Mouse (Mus musculus) CH12.LX (cell line): ENCODE measurements around the gene Slc25a33. TPM values are rescaled to one million over a fixed set of nuclear protein-coding genes. Genes with fewer than 3 reads are reported as not detected.

Experiments
- DNase-seq: peaks from one replicate; pipeline ENCODE4 v3.0.0-alpha.2; 2013; ENCODE audit errors: extremely low read depth
- H3K27ac ChIP-seq: 2 replicates; pipeline ENCODE4 v1.5.1; 2012; ENCODE audit warnings: low read depth, mild to moderate bottlenecking, control low read depth, moderate library complexity; ENCODE audit not compliant: insufficient read depth
- H3K27me3 ChIP-seq: replicated peaks from 2 replicates; pipeline ENCODE3; 2012; ENCODE audit warnings: inconsistent platforms
- H3K36me3 ChIP-seq, 2 experiments: replicated peaks in 1 of 2; 2 replicates each; pipeline versions ENCODE3 to v1.6.1; 2012; ENCODE audit warnings: inconsistent platforms in 1 of 2, low read length in 1 of 2, mild to moderate bottlenecking in 1 of 2, mixed read lengths in 1 of 2, moderate library complexity in 1 of 2; ENCODE audit not compliant: control insufficient read depth in 1 of 2, insufficient read depth in 1 of 2
- H3K4me1 ChIP-seq, 2 experiments: 2 replicates each; pipeline ENCODE4 v1.6.1; 2012; ENCODE audit warnings: inconsistent platforms in 1 of 2, moderate library complexity in 1 of 2; ENCODE audit not compliant: insufficient read depth in 2 of 2, control insufficient read depth in 1 of 2
- H3K4me2 ChIP-seq: 2 replicates; pipeline ENCODE4 v1.6.1; 2012; ENCODE audit warnings: low read depth, mild to moderate bottlenecking, control low read depth; ENCODE audit not compliant: poor library complexity, insufficient read depth, severe bottlenecking
- H3K4me3 ChIP-seq, 3 experiments: fragments of 150-350 bp in 1 of 3; sonication (generic) in 1 of 3; replicated peaks in 1 of 3; 2 replicates each; pipeline versions ENCODE3 to v1.5.1; 2011 to 2012; ENCODE audit warnings: low read depth in 2 of 3, low read length in 2 of 3, mild to moderate bottlenecking in 2 of 3, moderate library complexity in 2 of 3, control low read depth in 1 of 3, improper control_type of control experiment in 1 of 3, inconsistent platforms in 1 of 3, mixed read lengths in 1 of 3; ENCODE audit not compliant: poor library complexity in 1 of 3
- H3K79me2 ChIP-seq: replicated peaks from 2 replicates; pipeline ENCODE4 v1.6.1; 2012; ENCODE audit warnings: mild to moderate bottlenecking, moderate library complexity; ENCODE audit not compliant: control insufficient read depth, poor library complexity, insufficient read depth, severe bottlenecking; ENCODE audit errors: extremely low read depth
- H3K9ac ChIP-seq: 2 replicates; pipeline ENCODE4 v1.6.1; 2012; ENCODE audit warnings: low read depth, mild to moderate bottlenecking, control low read depth, moderate library complexity; ENCODE audit not compliant: insufficient read depth
- H3K9me3 ChIP-seq: replicated peaks from 2 replicates; pipeline ENCODE3; 2012; ENCODE audit warnings: low read length, inconsistent platforms, mixed read lengths
- BHLHE40 ChIP-seq: IDR thresholded peaks from 2 replicates; pipeline ENCODE4 v1.6.1; 2011; ENCODE audit warnings: mild to moderate bottlenecking, low read depth, low read length, improper control_type of control experiment
- CHD2 ChIP-seq: IDR thresholded peaks from 2 replicates; pipeline ENCODE4 v1.6.1; 2011; ENCODE audit warnings: low read length, improper control_type of control experiment
- CTCF ChIP-seq, 2 experiments: IDR thresholded peaks in 1 of 2; conservative IDR thresholded peaks in 1 of 2; 2 replicates each; pipeline ENCODE4 v1.5.1; 2011 to 2012; ENCODE audit warnings: low read depth in 2 of 2, low read length in 2 of 2, improper control_type of control experiment in 1 of 2, inconsistent platforms in 1 of 2, mild to moderate bottlenecking in 1 of 2, moderate library complexity in 1 of 2
- E2F4 ChIP-seq: IDR thresholded peaks from 2 replicates; pipeline ENCODE4 v1.6.1; 2011; ENCODE audit warnings: low read depth, low read length, improper control_type of control experiment; ENCODE audit not compliant: insufficient replicate concordance
- ETS1 ChIP-seq: conservative IDR thresholded peaks from 2 replicates; pipeline ENCODE4 v1.6.1; 2012; ENCODE audit warnings: low read depth, mild to moderate bottlenecking, inconsistent platforms, low read length, improper control_type of control experiment, moderate library complexity
- IRF4 ChIP-seq: IDR thresholded peaks from 2 replicates; pipeline ENCODE4 v1.6.1; 2014; ENCODE audit warnings: low read depth, mild to moderate bottlenecking, inconsistent platforms, low read length, improper control_type of control experiment
- JUN ChIP-seq: IDR thresholded peaks from 2 replicates; pipeline ENCODE4 v1.6.1; 2011; ENCODE audit warnings: low read depth, mild to moderate bottlenecking, low read length, improper control_type of control experiment, moderate library complexity; ENCODE audit not compliant: insufficient read depth
- JUND ChIP-seq: conservative IDR thresholded peaks from 2 replicates; pipeline ENCODE4 v1.6.1; 2011; ENCODE audit warnings: low read depth, low read length, improper control_type of control experiment
- MAX ChIP-seq: IDR thresholded peaks from 2 replicates; pipeline ENCODE4 v1.6.1; 2011; ENCODE audit warnings: low read length, improper control_type of control experiment
- MEF2A ChIP-seq: IDR thresholded peaks from 2 replicates; pipeline ENCODE4 v1.6.1; 2014; ENCODE audit warnings: low read depth, mild to moderate bottlenecking, inconsistent platforms, low read length, improper control_type of control experiment, borderline replicate concordance
- MYC ChIP-seq: IDR thresholded peaks from 2 replicates; pipeline ENCODE4 v1.6.1; 2011; ENCODE audit warnings: low read depth, mild to moderate bottlenecking, improper control_type of control experiment, low read length
- NRF1 ChIP-seq: IDR thresholded peaks from 2 replicates; pipeline ENCODE4 v1.6.1; 2014; ENCODE audit warnings: low read depth, mild to moderate bottlenecking, inconsistent platforms, low read length, improper control_type of control experiment, moderate library complexity
- PAX5 ChIP-seq: IDR thresholded peaks from 2 replicates; pipeline ENCODE4 v1.6.1; 2012; ENCODE audit warnings: low read length, inconsistent platforms, mixed read lengths
- RAD21 ChIP-seq: IDR thresholded peaks from 2 replicates; pipeline ENCODE4 v1.6.1; 2011; ENCODE audit warnings: low read depth, mild to moderate bottlenecking, low read length, improper control_type of control experiment, moderate library complexity
- SMC3 ChIP-seq: IDR thresholded peaks from 2 replicates; pipeline ENCODE4 v1.6.1; 2011; ENCODE audit warnings: low read depth, low read length, improper control_type of control experiment
- UBTF ChIP-seq: IDR thresholded peaks from 2 replicates; pipeline ENCODE4 v1.6.1; 2012; ENCODE audit warnings: low read depth, mild to moderate bottlenecking, inconsistent platforms, low read length, improper control_type of control experiment, moderate library complexity
- ZMIZ1 ChIP-seq: IDR thresholded peaks from 2 replicates; pipeline ENCODE4 v1.6.1; 2012; ENCODE audit warnings: low read depth, mild to moderate bottlenecking, inconsistent platforms, low read length, improper control_type of control experiment
- dilution Hi-C: fragments of 300-500 bp; cut with MboI; formaldehyde crosslinking; loops from 2 replicates; pipeline ENCODE4 v1.14.3; 2020; ENCODE audit warnings: low sequenced_read_pairs; ENCODE audit not compliant: extremely low pct_unique_long_range_greater_than_20kb, extremely low pct_ligation_motif_present
- in situ Hi-C: fragments of 300-500 bp; cut with MboI; formaldehyde crosslinking; loops from 3 replicates; pipeline ENCODE4 v1.14.3; 2019; ENCODE audit warnings: low sequenced_read_pairs, low pct_ligation_motif_present, low pct_unique_long_range_greater_than_20kb, mixed read lengths
- polyA plus RNA-seq: library from polyadenylated mRNA; unstranded; fragments of >175 nt; gene quantifications from 2 replicates; pipeline ENCODE4 v1.2.1, GENCODE M21; 2012; ENCODE audit warnings: low read depth; ENCODE audit not compliant: insufficient read length
- total RNA-seq, 2 experiments: library from RNA; depleted of rRNA; stranded (reverse); fragments of 300-350 nt in 1 of 2; fragments of >200 nt in 1 of 2; gene quantifications; 2 replicates each; pipeline ENCODE4 v1.2.3; 2012 to 2014

Gene Slc25a33
- total and polyA plus RNA-seq, 3 experiments = 25.3 to 35.5 (median 32.4) TPM

- Histone ChIP-seq H3K4me3 (no peak overlapping the region), H3K9ac (no peak overlapping the region), H3K79me2 (no peaks in the 10 kb centered on the region), H3K36me3 (peaks cover 77 to 99% of the 10 kb centered on the region in 2 experiments), H3K4me2 (no peak overlapping the region), H3K27me3 (no peaks in the 10 kb centered on the region), H3K27ac (no peak overlapping the region), H3K9me3 (no peaks in the 10 kb centered on the region), H3K4me1 (no peaks in the 10 kb centered on the region)
- in situ Hi-C loops = loop anchor here (25.0 kb wide), 1 partner anchor 559 kb away; the partner anchor contains the start of gene Pgd
- DNase-seq = no peak
- dilution Hi-C loops = no loop called here
- TF ChIP-seq MEF2A (no peak), UBTF (no peak), MAX (no peak), IRF4 (no peak), MYC (no peak), BHLHE40 (no peak), JUND (no peak), E2F4 (no peak), NRF1 (no peak), ETS1 (no peak), JUN (no peak), PAX5 (no peak), CHD2 (no peak)
Measured at GRCm38 (mm10) chr4:149721163-149721562, 52.9 kb downstream of the Slc25a33 start.

GRCm38 (mm10) chr4:149719686-149720085 is 54.4 kb downstream of the Slc25a33 start:
- peak; percentile 52 for DNase-seq
- in situ Hi-C loops = loop anchor here (25.0 kb wide), 1 partner anchor 557 kb away; the partner anchor contains the start of gene Pgd
- H3K36me3 ChIP-seq = peaks cover 72 to 99% of the 10 kb centered on the region in 2 experiments

More at GRCm38 (mm10) chr4:149719686-149720085, 54.4 kb downstream of the Slc25a33 start:
- Histone ChIP-seq H3K4me1 (no peaks in the 10 kb centered on the region), H3K27me3 (no peaks in the 10 kb centered on the region), H3K27ac (no peak overlapping the region), H3K9ac (no peak overlapping the region), H3K4me2 (no peak overlapping the region), H3K79me2 (no peaks in the 10 kb centered on the region), H3K9me3 (peaks cover 3% of the 10 kb centered on the region), H3K4me3 (no peak overlapping the region)
- TF ChIP-seq ZMIZ1 = no peak
- TF ChIP-seq NRF1 = 0 out of 2 replicates have a peak, but pooled peaks have one; percentile 16
- TF ChIP-seq SMC3 = peak; percentile 24
- TF ChIP-seq RAD21 = peak; percentile 6
- TF ChIP-seq PAX5 = no peak
- peak; percentile 57 to 60 for TF ChIP-seq CTCF (conservative IDR thresholded peaks at IDR 0.05 in 1 of 2, IDR thresholded peaks at IDR 0.05 in 1 of 2; ENCODE audit: low read depth in 2 of 2, low read length in 2 of 2)
- dilution Hi-C loops = no loop called here
